Mouse (Mus musculus) hindbrain, embryonic 11.5 days (tissue): Measurements from ENCODE around the gene Ubtd1. TPM values are rescaled to one million over a fixed set of nuclear protein-coding genes. Genes with fewer than 3 reads are reported as not detected.

ENCODE experiments used
- ATAC-seq: fragments of 200-750 bp; cut with Nextera tagmentation; 2 replicates; pipeline ENCODE4 v1.8.0; 2017; ENCODE audit warnings: mild to moderate bottlenecking, moderate TSS enrichment, moderate library complexity; ENCODE audit not compliant: low FRiP score
- DNase-seq: peaks from one replicate; pipeline ENCODE4 v3.0.0-alpha.2; 2015; ENCODE audit warnings: low spot score
- H3K27ac ChIP-seq: fragments of 300-500 bp; sonication (generic); 2 replicates; pipeline ENCODE4 v1.5.1; 2014; ENCODE audit warnings: mild to moderate bottlenecking, low read depth, low read length
- H3K27me3 ChIP-seq: fragments of 300-500 bp; sonication (generic); 2 replicates; pipeline ENCODE4 v1.6.1; 2014; ENCODE audit warnings: mild to moderate bottlenecking, low read length, moderate library complexity, mixed read lengths; ENCODE audit not compliant: control insufficient read depth, insufficient read depth
- H3K36me3 ChIP-seq: fragments of 300-500 bp; sonication (generic); 2 replicates; pipeline ENCODE4 v1.6.1; 2014; ENCODE audit warnings: mild to moderate bottlenecking, low read length, moderate library complexity, mixed read lengths; ENCODE audit not compliant: control insufficient read depth, insufficient read depth
- H3K4me1 ChIP-seq: fragments of 300-500 bp; sonication (generic); replicated peaks from 2 replicates; pipeline ENCODE4 v1.6.1; 2014; ENCODE audit warnings: low read length, mixed read lengths; ENCODE audit not compliant: control insufficient read depth, insufficient read depth
- H3K4me2 ChIP-seq: fragments of 300-500 bp; sonication (generic); replicated peaks from 2 replicates; pipeline ENCODE4 v1.6.1; 2014; ENCODE audit warnings: mild to moderate bottlenecking, low read depth, low read length
- H3K4me3 ChIP-seq: fragments of 300-500 bp; sonication (generic); 2 replicates; pipeline ENCODE4 v1.5.1; 2014; ENCODE audit warnings: low read depth, low read length
- H3K9ac ChIP-seq: fragments of 300-500 bp; sonication (generic); 2 replicates; pipeline ENCODE4 v1.6.1; 2014; ENCODE audit warnings: low read depth, low read length
- H3K9me3 ChIP-seq: fragments of 300-500 bp; sonication (generic); 2 replicates; pipeline ENCODE4 v1.6.1; 2016; ENCODE audit warnings: low read length; ENCODE audit not compliant: control insufficient read depth
- WGBS: fragments of 180-500 bp; shearing (Covaris S2); extraction: QIAGEN DNeasy Blood & Tissue Kit; methylation state at CpG from one replicate; pipeline ENCODE4 v1.1.7; 2014; 5-methylcytosine and 5-hydroxymethylcytosine counted together
- polyA plus RNA-seq: library from polyadenylated mRNA; unstranded; fragments of >200 nt; fragmentation: Nextera tagmentation; extraction: Ambion mirVana; gene quantifications from 2 replicates; pipeline ENCODE4 v1.2.1, GENCODE M21; 2014

The Ubtd1 gene
- polyA plus RNA-seq, 1 experiment from 2014 or later: 7.7 TPM

- Histone ChIP-seq H3K27me3 (no peaks in the 10 kb centered on the region), H3K4me1 (no peaks in the 10 kb centered on the region), H3K4me3 (no peak overlapping the region), H3K9ac (no peak overlapping the region), H3K27ac (no peak overlapping the region), H3K4me2 (no peak overlapping the region), H3K36me3 (no peaks in the 10 kb centered on the region), H3K9me3 (no peaks in the 10 kb centered on the region)
- WGBS: 6% methylated on average over 5 of the region's 5 CpGs
- DNase-seq (peak; percentile 89), ATAC-seq (no peak; the same call in 1 of the 2 replicates)
Observed at GRCm38 (mm10) chr19:42026158-42026557, 44.6 kb downstream of the Ubtd1 start.

DNA sequence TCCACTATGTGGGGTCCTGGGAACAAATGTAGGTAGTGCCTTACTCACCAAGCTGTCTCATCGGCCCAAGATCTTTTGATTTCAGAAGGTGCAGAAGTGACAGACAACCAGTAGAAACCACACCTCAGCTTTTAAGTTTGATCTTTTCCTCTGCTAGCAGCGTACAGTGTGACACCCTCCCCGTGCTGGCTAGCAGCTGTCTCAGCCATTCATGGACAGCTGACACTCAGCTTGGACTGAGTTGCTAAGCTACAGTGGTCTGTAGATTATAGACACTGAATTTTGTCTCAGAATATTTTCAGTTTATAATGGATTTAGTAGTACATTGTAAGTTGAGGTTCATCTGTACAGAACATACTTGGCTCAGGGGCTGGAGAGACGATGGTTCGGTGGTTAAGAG lies 49.5 kb downstream of the Ubtd1 start:
- DNase-seq: no peak

GRCm38 (mm10) chr19:42033611-42034010 lies 52.0 kb downstream of the Ubtd1 start:
- 81% methylated on average over 14 of the region's 14 CpGs for WGBS
- Histone ChIP-seq H3K4me3 (no peak overlapping the region), H3K9ac (no peak overlapping the region), H3K27ac (no peak overlapping the region), H3K27me3 (no peaks in the 10 kb centered on the region), H3K4me1 (no peaks in the 10 kb centered on the region; the same call in 1 of the 2 replicates), H3K9me3 (no peaks in the 10 kb centered on the region), H3K4me2 (no peak overlapping the region), H3K36me3 (no peaks in the 10 kb centered on the region)
- DNase-seq (no peak), ATAC-seq (no peak)

More for the DNA sequence above, 49.5 kb downstream of the Ubtd1 start:
- Histone ChIP-seq H3K27ac (no peak overlapping the region), H3K4me1 (no peaks in the 10 kb centered on the region; the same call in 1 of the 2 replicates), H3K9ac (no peak overlapping the region), H3K27me3 (no peaks in the 10 kb centered on the region), H3K9me3 (no peaks in the 10 kb centered on the region), H3K4me3 (no peak overlapping the region), H3K36me3 (no peaks in the 10 kb centered on the region), H3K4me2 (no peak overlapping the region)
- 79% methylated on average over 5 of the region's 5 CpGs for WGBS
- ATAC-seq: no peak

DNA sequence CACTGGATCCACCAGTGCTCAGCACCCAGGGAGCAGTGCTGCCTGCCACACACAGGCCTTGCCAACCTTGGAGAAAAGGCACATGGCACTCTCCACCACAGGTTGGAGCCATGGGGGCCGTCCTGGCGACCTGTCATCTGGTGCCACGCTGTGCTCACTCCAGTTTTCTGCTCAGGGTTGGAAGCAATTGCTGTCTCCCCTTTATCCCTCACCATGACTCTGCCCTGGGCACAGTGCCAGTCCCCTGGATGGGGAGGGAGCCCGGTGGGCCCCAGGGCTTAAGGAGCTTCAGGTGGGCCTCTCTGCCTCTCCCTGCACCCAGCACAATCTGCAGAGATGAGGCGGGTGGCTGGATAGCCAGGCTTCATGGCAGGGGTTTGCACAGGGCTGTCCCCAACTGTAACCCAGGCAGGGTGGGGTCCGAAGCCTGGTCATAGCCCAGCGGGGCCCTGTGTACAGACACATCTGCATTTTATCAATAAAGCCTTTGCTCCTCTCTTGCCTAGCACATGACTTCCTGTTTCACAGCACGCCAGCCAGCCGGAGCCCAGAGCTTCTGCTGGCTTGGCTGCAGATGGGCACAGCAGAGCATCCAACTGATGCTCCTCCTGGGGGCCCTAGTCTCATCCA lies 52.7 kb downstream of the Ubtd1 start:
- DNase-seq: no peak
- Histone ChIP-seq H3K9ac (no peak overlapping the region), H3K27ac (no peak overlapping the region), H3K4me1 (no peaks in the 10 kb centered on the region; the same call in 1 of the 2 replicates), H3K27me3 (no peaks in the 10 kb centered on the region), H3K4me3 (no peak overlapping the region), H3K4me2 (no peak overlapping the region), H3K36me3 (no peaks in the 10 kb centered on the region), H3K9me3 (no peaks in the 10 kb centered on the region)
- no peak for ATAC-seq
- 78% methylated on average over 8 of the region's 9 CpGs for WGBS

GRCm38 (mm10) chr19:42034881-42035455 lies 53.4 kb downstream of the Ubtd1 start:
- H3K27ac ChIP-seq: no peak overlapping the region
- WGBS: 52% methylated on average over 11 of the region's 11 CpGs
- no peaks in the 10 kb centered on the region for H3K36me3 ChIP-seq
- H3K4me1 ChIP-seq: no peaks in the 10 kb centered on the region; the same call in 1 of the 2 replicates
- no peak overlapping the region for H3K4me3 ChIP-seq
- no peaks in the 10 kb centered on the region for H3K9me3 ChIP-seq
- DNase-seq (no peak), ATAC-seq (no peak)
- no peak overlapping the region for H3K4me2 ChIP-seq
- H3K27me3 ChIP-seq: no peaks in the 10 kb centered on the region
- no peak overlapping the region for H3K9ac ChIP-seq

DNA sequence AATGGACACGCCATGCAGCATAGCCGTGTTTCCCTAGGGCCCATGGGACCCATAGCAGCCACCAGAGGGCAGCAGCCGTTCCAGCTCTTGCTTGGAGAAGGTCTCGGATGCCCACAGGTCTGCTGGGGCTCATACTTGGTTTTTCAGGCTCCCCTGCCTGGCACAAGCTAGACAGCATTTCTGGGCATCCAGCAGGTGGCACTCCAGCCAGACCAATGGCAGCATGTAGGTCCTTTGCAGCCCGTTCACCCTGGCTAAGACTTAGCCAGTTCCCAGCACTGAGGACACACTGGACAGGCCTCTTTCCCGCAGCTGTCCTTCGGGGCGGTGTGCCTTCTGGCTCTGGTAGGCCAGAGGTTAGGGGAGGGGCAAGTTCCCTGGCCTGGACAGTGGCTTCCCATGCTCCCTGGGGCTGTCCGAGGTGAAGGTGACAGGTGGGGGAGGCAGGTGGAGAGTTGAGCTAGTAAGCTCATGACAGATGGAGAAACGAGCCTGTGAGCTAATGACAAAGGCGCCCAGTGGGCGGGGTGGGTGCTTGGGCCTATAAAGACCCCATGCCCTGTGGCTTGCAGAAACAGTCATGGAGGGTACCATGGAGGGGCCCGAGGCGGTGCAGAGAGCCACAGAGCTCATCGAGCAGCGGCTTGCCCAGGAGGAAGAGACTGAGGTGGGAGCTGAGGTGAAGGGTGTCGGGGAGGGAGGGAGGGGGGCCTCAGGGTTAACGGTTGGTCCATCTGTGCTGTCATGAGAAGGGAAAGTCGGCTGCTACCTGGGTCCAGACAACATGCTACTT lies 54.1 kb downstream of the Ubtd1 start, which contains the start of gene Ankrd2:
TSS of gene Ankrd2 (plus strand) at position 545 of the 793 bp plus-strand sequence.
- ATAC-seq: peak; percentile 70; the same call in 1 of the 2 replicates
- 65% methylated on average over 19 of the region's 19 CpGs for WGBS
- H3K9me3 ChIP-seq: no peaks in the 10 kb centered on the region

DNA sequence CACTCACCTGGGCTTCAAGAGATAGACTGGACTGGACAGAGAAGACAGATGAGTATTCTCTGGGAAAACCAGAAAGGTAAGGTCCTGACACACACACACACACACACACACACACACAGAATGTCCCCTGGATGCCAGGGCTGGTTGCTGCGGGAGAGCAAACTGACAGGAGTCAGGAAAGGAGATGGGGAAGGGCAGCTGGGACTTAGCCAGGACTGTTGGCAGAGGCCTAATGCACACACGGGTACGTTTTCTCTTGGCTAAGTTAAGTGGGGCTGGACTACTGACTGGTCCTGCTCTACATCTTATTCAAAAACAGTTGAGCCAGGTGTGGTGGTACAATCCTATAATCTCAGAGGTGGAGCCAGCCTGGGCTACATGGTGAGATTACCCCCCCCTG lies 54.8 kb downstream of the Ubtd1 start:
- Histone ChIP-seq H3K27me3 (no peaks in the 10 kb centered on the region), H3K4me2 (no peak overlapping the region), H3K4me3 (no peak overlapping the region), H3K9ac (no peak overlapping the region), H3K9me3 (no peaks in the 10 kb centered on the region), H3K36me3 (no peaks in the 10 kb centered on the region), H3K27ac (no peak overlapping the region), H3K4me1 (no peaks in the 10 kb centered on the region; the same call in 1 of the 2 replicates)
- DNase-seq (no peak), ATAC-seq (no peak)
- 90% methylated on average over 3 of the region's 3 CpGs for WGBS

More for the DNA sequence above, 54.1 kb downstream of the Ubtd1 start, which contains the start of gene Ankrd2:
- Histone ChIP-seq H3K36me3 (no peaks in the 10 kb centered on the region), H3K9ac (no peak within 1 kb of the TSS), H3K4me1 (no peaks in the 10 kb centered on the region; the same call in 1 of the 2 replicates), H3K4me2 (no peak within 1 kb of the TSS), H3K27me3 (no peaks in the 10 kb centered on the region), H3K27ac (no peak within 1 kb of the TSS), H3K4me3 (no peak within 1 kb of the TSS)
- DNase-seq: peak; percentile 87

DNA sequence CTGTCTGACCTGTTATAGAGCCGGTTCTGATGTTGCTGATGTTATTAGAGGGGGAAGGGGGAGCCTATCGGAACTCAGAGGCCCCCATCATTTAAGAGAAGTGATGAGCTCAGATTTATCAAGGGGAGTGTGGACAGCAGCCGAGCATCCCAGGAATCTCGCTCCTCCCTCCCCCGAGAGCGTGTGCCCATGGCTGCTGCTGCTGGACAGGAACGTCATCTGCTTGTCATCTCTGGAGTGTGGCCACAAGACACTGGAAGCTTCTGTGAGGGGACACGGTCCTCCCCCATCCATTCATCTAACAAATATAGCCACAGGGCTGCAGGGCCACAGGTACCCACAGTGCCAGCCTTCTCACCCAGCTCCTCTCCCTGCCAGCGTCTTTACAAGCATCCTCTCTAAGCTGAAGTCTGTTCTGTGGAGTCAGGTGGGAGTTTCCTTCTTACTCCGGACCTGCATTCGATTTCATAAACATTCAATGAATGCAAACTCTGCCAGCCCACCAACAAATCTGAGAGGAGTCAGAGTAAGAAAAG lies 55.7 kb downstream of the Ubtd1 start:
- Histone ChIP-seq H3K27ac (no peak overlapping the region), H3K4me1 (no peaks in the 10 kb centered on the region; the same call in 1 of the 2 replicates), H3K4me3 (no peak overlapping the region), H3K36me3 (no peaks in the 10 kb centered on the region), H3K4me2 (no peak overlapping the region), H3K9ac (no peak overlapping the region), H3K9me3 (no peaks in the 10 kb centered on the region), H3K27me3 (no peaks in the 10 kb centered on the region)
- no peak for ATAC-seq
- DNase-seq: no peak
- 83% methylated on average over 11 of the region's 11 CpGs for WGBS
